24 mouse cellular contexts compared by ENCODE assay signal in genomic region chr5:147023245-147023970, GRCm38 (mm10). TPM values are rescaled to one million over a fixed set of nuclear protein-coding genes. Genes with fewer than 3 reads are reported as not detected.
DNase-seq lines count a peak whose midpoint lies in the region; ATAC-seq lines count a peak whose summit lies in the region.
"Had no signal": no experiment of that assay in that cellular context is flagged by ENCODE, and none has a peak within 500 bp of the region (broad histone marks: within the 10 kb centered on the region; RNA-seq: fewer than 3 reads in every experiment).

No protein-coding gene starts in this region.

- no peak for DNase-seq in cerebellum, postnatal 4 days (ENCODE audit: low spot score in 2 of 2)
- DNase-seq in left cerebral cortex, postnatal 4 days, result peak; percentile 50
- no peak for DNase-seq in left cerebral cortex, adult 18-20 months (ENCODE audit: low spot score in 2 of 2)
- DNase-seq in cerebellum, adult 9-11 months, result peak; percentile 87
- DNase-seq in kidney, adult 9 months, result no peak
- DNase-seq in midbrain, embryonic 14.5 days, result no peak
- DNase-seq in thymus, postnatal 4 days, result no peak
- DNase-seq: gastrocnemius, postnatal 10 days; heart, adult 11 months; heart, postnatal 36 days; liver, embryonic 13.5 days; lung, embryonic 14.5 days; lung, postnatal 36 days; right cerebral cortex, postnatal 25 days had no signal

- peaks cover 10% of the 10 kb centered on the region; the same call in 1 of the 2 replicates for H3K36me3 ChIP-seq in midbrain, embryonic 14.5 days (ENCODE audit: control insufficient read depth, insufficient read depth, low read length)
- H3K36me3 ChIP-seq: hindbrain, embryonic 15.5 days had no signal

- ATAC-seq in cerebellum, adult (ENCODE audit: insufficient number of reproducible peaks, low FRiP score, low TSS enrichment), result peak; percentile 65; the same call in 1 of the 2 replicates
- ATAC-seq in midbrain, embryonic 14.5 days (ENCODE audit: low FRiP score, low TSS enrichment), result no peak
- ATAC-seq: intestine, postnatal 0 days; Patski had no signal

- H3K9ac ChIP-seq in midbrain, embryonic 14.5 days (replicated peaks; ENCODE audit: low read length), result no peak overlapping the region
- H3K9ac ChIP-seq: forebrain, embryonic 12.5 days; heart, embryonic 12.5 days; hindbrain, embryonic 15.5 days; limb, embryonic 13.5 days; liver, embryonic 13.5 days; lung, embryonic 14.5 days; midbrain, embryonic 12.5 days; neural tube, embryonic 12.5 days; stomach, embryonic 15.5 days had no signal

- no peaks in the 10 kb centered on the region for H3K4me1 ChIP-seq in midbrain, embryonic 14.5 days (ENCODE audit: control insufficient read depth, insufficient read depth, low read length)
- H3K4me1 ChIP-seq: heart, embryonic 12.5 days; hindbrain, embryonic 15.5 days; limb, embryonic 13.5 days; liver, embryonic 13.5 days; stomach, embryonic 15.5 days had no signal

- no peak overlapping the region for H3K4me2 ChIP-seq in midbrain, embryonic 14.5 days (ENCODE audit: low read length)
- H3K4me2 ChIP-seq: forebrain, embryonic 12.5 days; heart, embryonic 12.5 days; hindbrain, embryonic 15.5 days; limb, embryonic 13.5 days; liver, embryonic 13.5 days; lung, embryonic 14.5 days; midbrain, embryonic 12.5 days; neural tube, embryonic 12.5 days; stomach, embryonic 15.5 days had no signal

- H3K9me3 ChIP-seq in midbrain, embryonic 14.5 days (ENCODE audit: control insufficient read depth, low read length), result no peaks in the 10 kb centered on the region
- H3K9me3 ChIP-seq: forebrain, embryonic 12.5 days; heart, embryonic 12.5 days; hindbrain, embryonic 15.5 days; limb, embryonic 13.5 days; liver, embryonic 13.5 days; midbrain, embryonic 12.5 days; neural tube, embryonic 12.5 days; stomach, embryonic 15.5 days had no signal

- no peaks in the 10 kb centered on the region for H3K27me3 ChIP-seq in midbrain, embryonic 14.5 days (ENCODE audit: control insufficient read depth, insufficient read depth, low read length)
- H3K27me3 ChIP-seq: forebrain, embryonic 12.5 days; heart, embryonic 12.5 days; hindbrain, embryonic 15.5 days; limb, embryonic 13.5 days; liver, embryonic 13.5 days; midbrain, embryonic 12.5 days; neural tube, embryonic 12.5 days; Patski; stomach, embryonic 15.5 days had no signal

- intact Hi-C loops in left cerebral cortex, postnatal 4 days (cut with DNase I), result no loop called here

- H3K4me3 ChIP-seq in midbrain, embryonic 14.5 days (replicated peaks; ENCODE audit: low read depth, low read length), result no peak overlapping the region
- H3K4me3 ChIP-seq: forebrain, embryonic 12.5 days; heart, embryonic 12.5 days; hindbrain, embryonic 15.5 days; limb, embryonic 13.5 days; liver, embryonic 13.5 days; midbrain, embryonic 12.5 days; neural tube, embryonic 12.5 days; stomach, embryonic 15.5 days had no signal

- H3K27ac ChIP-seq in midbrain, embryonic 14.5 days (replicated peaks; ENCODE audit: low read depth, low read length), result no peak overlapping the region
- H3K27ac ChIP-seq: forebrain, embryonic 12.5 days; hindbrain, embryonic 15.5 days; limb, embryonic 13.5 days; liver, embryonic 13.5 days; midbrain, embryonic 12.5 days; neural tube, embryonic 12.5 days; stomach, embryonic 15.5 days had no signal

- 81% methylated on average over 18 of the region's 18 CpGs for WGBS in midbrain, embryonic 14.5 days

RNA-seq across cellular contexts. Expression of gene Lnx2, which starts 53.0 kb away (rescaled TPM):
- 10 to 100 TPM in 1 of 2 experiments, 1 to 10 TPM in 1; 9.7 to 10.7 TPM for total RNA-seq in left cerebral cortex, postnatal 4 days (2021)
- 1 to 10 TPM; 4.9 to 5.0 TPM for total RNA-seq in left cerebral cortex, adult 18-20 months (2021)
- 4.1 and 5.2 TPM in 2 replicates for polyA plus RNA-seq in midbrain, embryonic 14.5 days (2014; fragmentation: Nextera tagmentation; extraction: Ambion mirVana)

RNA-seq across cellular contexts. Expression of gene Polr1d, which starts 53.4 kb away (rescaled TPM):
- 10 to 100 TPM; 93.0 to 96.0 TPM for total RNA-seq in left cerebral cortex, postnatal 4 days (2021)
- 10 to 100 TPM; 69.7 to 73.5 TPM for total RNA-seq in left cerebral cortex, adult 18-20 months (2021)
- polyA plus RNA-seq in midbrain, embryonic 14.5 days (2014; fragmentation: Nextera tagmentation; extraction: Ambion mirVana), result 102 and 107 TPM in 2 replicates

RNA-seq across cellular contexts. Expression of gene Mtif3, which starts 59.8 kb away (rescaled TPM):
- total RNA-seq in left cerebral cortex, postnatal 4 days (2021), result 10 to 100 TPM; 16.0 to 16.6 TPM
- total RNA-seq in left cerebral cortex, adult 18-20 months (2021), result 10 to 100 TPM; 20.9 to 25.4 TPM
- polyA plus RNA-seq in midbrain, embryonic 14.5 days (2014; fragmentation: Nextera tagmentation; extraction: Ambion mirVana), result 30.0 and 32.3 TPM in 2 replicates

Comparison
In these comparisons a context has a peak if more than half of its experiments do, and no peak if none do; other contexts are left out.
1. DNase-seq: peak in left cerebral cortex, postnatal 4 days (single experiment) and cerebellum, adult 9-11 months (single experiment); none in cerebellum, postnatal 4 days (0 of 2), left cerebral cortex, adult 18-20 months (0 of 2), kidney, adult 9 months (single experiment), midbrain, embryonic 14.5 days (single experiment) and thymus, postnatal 4 days (single experiment).